Mouse (Mus musculus) neural tube, embryonic 13.5 days (tissue): ENCODE data around the gene Abat. TPM values are rescaled to one million over a fixed set of nuclear protein-coding genes. Genes with fewer than 3 reads are reported as not detected.

Source experiments
- ATAC-seq: fragments of 200-750 bp; cut with Nextera tagmentation; 2 replicates; pipeline ENCODE4 v1.8.0; 2017; ENCODE audit warnings: low read depth, mild to moderate bottlenecking, moderate TSS enrichment, moderate library complexity
- H3K27ac ChIP-seq: fragments of 300-500 bp; sonication (generic); replicated peaks from 2 replicates; pipeline ENCODE4 v1.5.1; 2015; ENCODE audit warnings: moderate library complexity, mild to moderate bottlenecking, inconsistent platforms
- H3K27me3 ChIP-seq: fragments of 300-500 bp; sonication (generic); 2 replicates; pipeline ENCODE4 v1.6.1; 2015; ENCODE audit warnings: mild to moderate bottlenecking, inconsistent platforms
- H3K36me3 ChIP-seq: fragments of 300-500 bp; sonication (generic); 2 replicates; pipeline ENCODE4 v1.6.1; 2015; ENCODE audit warnings: mild to moderate bottlenecking, inconsistent platforms
- H3K4me1 ChIP-seq: fragments of 300-500 bp; sonication (generic); replicated peaks from 2 replicates; pipeline ENCODE4 v1.6.1; 2015; ENCODE audit warnings: inconsistent platforms
- H3K4me2 ChIP-seq: fragments of 300-500 bp; sonication (generic); 2 replicates; pipeline ENCODE4 v1.6.1; 2015; ENCODE audit warnings: inconsistent platforms, mild to moderate bottlenecking, moderate library complexity
- H3K4me3 ChIP-seq: fragments of 300-500 bp; sonication (generic); 2 replicates; pipeline ENCODE4 v1.5.1; 2015; ENCODE audit warnings: mild to moderate bottlenecking, inconsistent platforms
- H3K9ac ChIP-seq: fragments of 300-500 bp; sonication (generic); 2 replicates; pipeline ENCODE4 v1.6.1; 2015; ENCODE audit warnings: moderate library complexity, mild to moderate bottlenecking, inconsistent platforms
- H3K9me3 ChIP-seq: fragments of 300-500 bp; sonication (generic); 2 replicates; pipeline ENCODE4 v1.6.1; 2016; ENCODE audit warnings: inconsistent platforms
- WGBS: fragments of 180-500 bp; shearing (Covaris S2); methylation state at CpG from one replicate; pipeline ENCODE4 v1.1.7; 2015; 5-methylcytosine and 5-hydroxymethylcytosine counted together
- polyA plus RNA-seq: library from polyadenylated mRNA; unstranded; fragments of >200 nt; fragmentation: Nextera tagmentation; extraction: Ambion mirVana; gene quantifications from 2 replicates; pipeline ENCODE4 v1.2.1, GENCODE M21; 2015

Abat gene
- polyA plus RNA-seq, 1 experiment from 2014 or later = 120 TPM

DNA sequence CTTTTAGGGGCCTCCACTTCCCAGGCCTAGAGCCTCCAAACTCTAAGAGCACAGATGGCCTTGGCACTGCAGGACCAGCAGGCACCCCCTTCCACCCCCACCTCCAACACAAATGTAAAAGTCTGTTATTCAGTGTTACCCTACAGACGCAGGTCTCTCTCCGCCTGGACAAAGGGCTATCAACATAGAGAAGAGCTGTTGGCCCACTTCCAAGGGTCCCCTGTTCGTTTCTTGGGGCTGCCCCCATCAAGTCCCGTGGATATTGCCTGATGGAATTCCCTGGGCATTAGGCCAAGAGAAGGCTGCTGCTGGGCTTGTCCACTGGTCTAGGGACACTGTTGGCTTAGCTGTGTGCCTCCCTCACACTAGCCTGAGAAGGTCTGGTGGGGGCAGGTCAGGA lies 951 bp downstream of the Abat start:
- Histone ChIP-seq H3K27ac (peak overlapping the region; percentile 88), H3K9me3 (no peaks in the 10 kb centered on the region), H3K36me3 (peaks cover 5% of the 10 kb centered on the region; the same call in 1 of the 2 replicates), H3K4me3 (peak overlapping the region; percentile 71), H3K27me3 (no peaks in the 10 kb centered on the region; the same call in 1 of the 2 replicates), H3K4me1 (peaks cover 55% of the 10 kb centered on the region), H3K4me2 (peak overlapping the region; percentile 80), H3K9ac (peak overlapping the region; percentile 84)
- WGBS = 9% methylated on average over 4 of the region's 4 CpGs
- ATAC-seq = no peak

DNA sequence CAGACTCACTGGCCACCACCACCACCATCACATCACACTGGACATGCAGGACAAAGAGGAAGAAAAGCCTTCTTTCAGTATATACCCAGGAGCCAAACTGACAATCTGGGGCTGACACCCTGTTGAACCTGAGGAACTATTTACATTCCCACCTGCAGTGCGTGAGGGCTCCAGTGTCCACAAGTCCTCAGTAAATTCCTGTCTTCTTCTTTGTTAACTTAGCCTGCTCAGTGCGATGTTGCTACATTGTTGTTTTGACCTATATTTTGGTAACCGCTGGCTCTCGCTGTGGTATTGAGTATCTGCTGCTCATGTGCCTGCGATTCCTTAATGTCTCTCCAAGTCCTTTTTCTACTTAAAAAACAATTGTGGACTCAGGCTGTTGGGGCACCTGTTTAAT lies 7.3 kb downstream of the Abat start:
- Histone ChIP-seq H3K36me3 (peaks cover 11% of the 10 kb centered on the region; the same call in 1 of the 2 replicates), H3K9ac (no peak overlapping the region), H3K4me1 (peaks cover 93% of the 10 kb centered on the region), H3K27me3 (no peaks in the 10 kb centered on the region), H3K4me2 (no peak overlapping the region), H3K27ac (no peak overlapping the region), H3K4me3 (no peak overlapping the region), H3K9me3 (no peaks in the 10 kb centered on the region)
- ATAC-seq = no peak
- WGBS = 88% methylated on average over 5 of the region's 5 CpGs

DNA sequence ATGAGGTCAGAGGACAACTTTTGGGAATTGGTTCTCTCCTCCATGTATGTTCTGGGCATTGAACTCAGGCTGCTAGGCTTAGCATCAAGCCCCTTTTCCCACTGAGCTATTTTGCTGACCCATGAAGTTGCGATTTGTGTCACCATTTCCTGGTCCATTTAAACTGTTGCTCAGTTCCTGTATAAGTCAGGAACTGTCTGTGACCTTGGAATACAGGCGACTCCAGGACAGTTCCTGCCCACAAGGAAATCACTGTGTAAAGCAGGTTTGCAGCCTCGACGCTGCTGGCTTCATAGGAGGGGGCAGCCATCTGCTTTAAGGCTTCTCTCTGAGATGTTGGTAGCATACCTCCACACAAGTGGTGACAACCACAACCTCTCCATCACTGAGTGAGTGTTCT lies 8.1 kb downstream of the Abat start:
- no peaks in the 10 kb centered on the region for H3K9me3 ChIP-seq
- peaks cover 93% of the 10 kb centered on the region for H3K4me1 ChIP-seq
- no peak overlapping the region for H3K4me2 ChIP-seq
- no peaks in the 10 kb centered on the region for H3K27me3 ChIP-seq
- H3K4me3 ChIP-seq = no peak overlapping the region
- H3K27ac ChIP-seq = no peak overlapping the region
- no peak for ATAC-seq
- WGBS = 90% methylated on average over 4 of the region's 4 CpGs
- peaks cover 11% of the 10 kb centered on the region; the same call in 1 of the 2 replicates for H3K36me3 ChIP-seq
- H3K9ac ChIP-seq = no peak overlapping the region

DNA sequence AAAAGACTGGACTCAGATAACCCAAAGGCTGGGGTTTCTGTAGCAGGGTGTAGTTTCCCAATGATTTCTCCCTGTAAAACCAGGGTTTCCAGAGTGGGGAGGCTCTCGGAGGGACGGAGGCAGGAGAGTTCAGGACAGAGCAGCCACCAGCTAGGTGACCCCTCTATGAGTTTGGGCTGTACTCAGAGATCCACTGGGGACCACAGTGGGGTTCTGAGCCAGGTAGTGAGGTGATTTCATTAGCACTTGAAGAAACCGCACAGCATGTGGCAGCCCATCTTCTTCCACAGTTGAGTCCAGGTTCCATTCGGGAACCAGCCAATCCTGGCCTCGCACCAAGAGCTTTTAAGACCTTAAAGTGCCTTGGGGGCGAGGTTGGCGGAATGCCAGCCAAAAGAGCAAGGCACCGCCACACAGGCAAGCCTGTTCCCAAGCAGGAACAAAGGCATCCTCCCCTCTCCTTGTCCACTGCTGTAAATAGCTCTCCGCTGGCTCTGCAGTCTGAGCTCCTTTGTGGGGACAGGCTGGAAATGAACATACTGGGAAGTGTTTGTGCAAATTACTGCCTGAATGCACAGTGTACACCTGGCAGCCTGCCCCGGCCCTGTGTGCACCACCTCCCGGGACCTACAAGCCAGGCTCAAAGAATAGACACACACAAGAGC lies 10.4 kb downstream of the Abat start:
- no peaks in the 10 kb centered on the region for H3K27me3 ChIP-seq
- no peaks in the 10 kb centered on the region for H3K9me3 ChIP-seq
- peak overlapping the region; percentile 31 for H3K9ac ChIP-seq
- 16% methylated on average over 11 of the region's 11 CpGs for WGBS
- peaks cover 6% of the 10 kb centered on the region; the same call in 1 of the 2 replicates for H3K36me3 ChIP-seq
- peak overlapping the region; percentile 97 for H3K27ac ChIP-seq
- ATAC-seq = peak; percentile 90
- peak overlapping the region; percentile 33 for H3K4me2 ChIP-seq
- peaks cover 75% of the 10 kb centered on the region for H3K4me1 ChIP-seq
- H3K4me3 ChIP-seq = no peak overlapping the region

DNA sequence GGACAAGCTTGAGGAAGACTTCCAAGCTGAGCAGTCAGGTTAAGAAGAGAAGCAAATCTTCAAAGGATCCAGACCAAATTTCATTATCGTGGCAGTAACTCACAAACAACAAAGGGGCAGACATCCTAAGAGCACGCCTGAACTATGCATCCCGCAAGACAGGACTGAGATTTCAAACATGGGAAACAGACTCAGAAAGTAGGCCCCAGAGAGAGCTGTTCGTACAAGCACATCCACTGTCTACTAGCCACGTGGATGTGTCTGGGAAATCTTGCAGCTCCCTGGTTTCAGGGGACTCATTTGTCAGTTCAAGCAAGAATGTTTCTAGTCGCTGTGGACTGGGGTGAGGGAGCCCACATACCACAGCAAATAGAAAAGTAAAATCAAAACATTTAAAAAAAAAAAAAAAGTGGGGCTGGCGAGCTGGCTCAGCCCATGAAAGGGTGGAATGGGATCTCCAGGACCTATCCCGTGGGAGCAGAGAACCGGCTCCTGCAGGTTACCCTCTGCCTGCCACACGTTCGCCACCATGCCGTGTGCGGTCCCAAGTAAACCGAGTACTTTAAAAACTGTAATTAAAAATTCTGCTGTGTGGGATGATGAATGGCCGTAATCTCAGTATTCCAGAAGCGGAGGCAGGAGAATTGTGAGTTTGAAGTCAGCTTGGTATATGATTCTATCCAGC lies 11.1 kb downstream of the Abat start:
- H3K27me3 ChIP-seq = no peaks in the 10 kb centered on the region
- no peak overlapping the region for H3K4me3 ChIP-seq
- peak overlapping the region; percentile 31 for H3K9ac ChIP-seq
- ATAC-seq = peak; percentile 80
- no peaks in the 10 kb centered on the region for H3K9me3 ChIP-seq
- H3K36me3 ChIP-seq = peaks cover 6% of the 10 kb centered on the region; the same call in 1 of the 2 replicates
- 30% methylated on average over 16 of the region's 16 CpGs for WGBS
- H3K4me1 ChIP-seq = peaks cover 72% of the 10 kb centered on the region
- peak overlapping the region; percentile 33 for H3K4me2 ChIP-seq
- peak overlapping the region; percentile 97 for H3K27ac ChIP-seq

DNA sequence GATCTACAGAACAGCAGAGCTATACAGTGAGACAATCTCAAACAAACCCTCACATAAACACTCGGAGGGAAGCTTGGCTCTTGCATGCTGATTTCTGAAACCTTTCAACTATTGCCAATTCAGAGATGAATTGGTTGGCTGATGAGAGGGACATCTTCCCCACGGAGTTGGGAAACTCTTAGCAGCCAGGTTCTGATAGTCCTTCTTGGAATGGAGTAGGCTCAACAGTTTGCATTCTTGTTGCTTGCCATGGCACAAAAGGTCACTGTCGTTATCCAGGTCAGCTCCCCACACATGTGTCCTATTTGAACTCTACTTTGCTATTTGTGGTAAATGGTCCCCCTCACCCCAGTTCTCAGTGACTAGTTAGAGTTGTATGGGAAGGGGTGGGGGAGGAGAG lies 12.1 kb downstream of the Abat start:
- Histone ChIP-seq H3K4me2 (no peak overlapping the region), H3K9me3 (no peaks in the 10 kb centered on the region), H3K27me3 (no peaks in the 10 kb centered on the region), H3K36me3 (peaks cover 6% of the 10 kb centered on the region; the same call in 1 of the 2 replicates), H3K4me1 (peaks cover 75% of the 10 kb centered on the region), H3K4me3 (no peak overlapping the region), H3K9ac (no peak overlapping the region), H3K27ac (peak overlapping the region; percentile 97)
- WGBS = 54% methylated on average over 3 of the region's 3 CpGs
- ATAC-seq = no peak

DNA sequence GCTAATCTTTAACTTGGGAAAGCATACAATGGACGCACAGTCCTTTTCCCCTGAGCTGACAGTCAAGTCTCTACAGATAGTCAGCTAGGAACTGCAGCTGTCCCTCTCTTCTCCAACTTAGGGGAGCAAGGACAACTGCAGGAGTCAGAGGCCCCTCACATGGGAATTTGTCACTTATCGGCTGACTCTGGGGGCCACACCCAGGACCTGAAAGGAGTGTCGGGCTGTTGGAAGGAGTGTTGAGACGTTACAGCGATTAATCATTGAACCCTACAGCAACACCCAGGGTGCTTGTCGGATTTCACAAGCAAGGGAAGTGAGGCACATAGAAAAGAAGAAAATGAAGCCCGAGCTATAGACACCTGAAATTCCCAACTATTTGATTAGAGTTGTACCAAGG lies 12.6 kb downstream of the Abat start:
- Histone ChIP-seq H3K4me3 (no peak overlapping the region), H3K4me1 (peaks cover 73% of the 10 kb centered on the region), H3K27me3 (no peaks in the 10 kb centered on the region), H3K4me2 (no peak overlapping the region), H3K9ac (no peak overlapping the region), H3K36me3 (peaks cover 6% of the 10 kb centered on the region; the same call in 1 of the 2 replicates), H3K9me3 (no peaks in the 10 kb centered on the region), H3K27ac (no peak overlapping the region)
- 76% methylated on average over 7 of the region's 7 CpGs for WGBS
- no peak for ATAC-seq

DNA sequence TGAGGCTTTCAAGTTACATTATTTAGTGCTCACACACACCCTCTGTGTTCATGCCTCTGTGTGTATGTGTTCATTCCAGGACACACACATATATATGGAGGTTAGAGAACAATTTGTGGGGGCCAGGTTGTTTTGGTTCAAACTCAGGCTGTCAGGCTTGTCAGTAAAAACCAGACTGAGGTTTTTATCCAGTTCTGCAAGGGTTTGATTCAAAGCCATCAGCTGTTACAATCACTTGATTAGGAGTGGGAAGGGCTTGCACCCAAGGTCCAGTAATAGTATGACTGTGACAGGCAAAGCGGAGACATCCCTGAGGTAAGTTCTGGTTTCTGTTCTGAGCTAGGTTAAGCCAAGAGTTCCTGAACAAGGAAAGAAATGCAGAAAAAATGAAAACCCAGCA lies 16.2 kb downstream of the Abat start:
- Histone ChIP-seq H3K36me3 (peaks cover 10% of the 10 kb centered on the region), H3K9ac (0 out of 2 replicates have a peak overlapping the region, but pooled peaks have one; percentile 17), H3K9me3 (no peaks in the 10 kb centered on the region), H3K27me3 (no peaks in the 10 kb centered on the region), H3K4me3 (no peak overlapping the region), H3K4me1 (peaks cover 39% of the 10 kb centered on the region), H3K4me2 (no peak overlapping the region), H3K27ac (peak overlapping the region; percentile 50)
- 97% methylated on average over 1 of the region's 1 CpGs for WGBS
- ATAC-seq = no peak

DNA sequence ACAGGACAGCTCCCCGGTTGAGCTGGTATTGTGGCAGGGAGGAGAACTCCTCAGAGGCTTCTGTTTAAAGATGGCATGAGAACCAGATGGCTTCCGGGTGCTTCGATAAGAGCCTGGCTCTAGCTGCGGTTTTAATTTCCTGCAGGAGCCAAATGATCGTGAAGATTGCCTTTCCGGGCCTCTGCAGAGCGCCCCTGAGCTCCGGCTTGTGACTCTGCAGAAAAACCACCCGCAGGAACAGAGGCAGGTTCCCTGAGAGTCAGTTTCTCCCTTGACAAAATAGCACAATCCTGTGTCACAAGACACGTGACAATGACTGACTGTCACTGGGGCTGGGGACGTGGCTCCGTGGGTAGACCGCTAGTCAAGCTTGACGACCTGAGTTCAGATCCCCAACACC lies 16.8 kb downstream of the Abat start:
- H3K27ac ChIP-seq = peak overlapping the region; percentile 50
- H3K36me3 ChIP-seq = peaks cover 10% of the 10 kb centered on the region
- H3K4me3 ChIP-seq = no peak overlapping the region
- H3K4me1 ChIP-seq = peaks cover 39% of the 10 kb centered on the region
- 0 out of 2 replicates have a peak overlapping the region, but pooled peaks have one; percentile 17 for H3K9ac ChIP-seq
- H3K27me3 ChIP-seq = no peaks in the 10 kb centered on the region
- H3K9me3 ChIP-seq = no peaks in the 10 kb centered on the region
- ATAC-seq = no peak
- WGBS = 67% methylated on average over 14 of the region's 14 CpGs
- no peak overlapping the region for H3K4me2 ChIP-seq

DNA sequence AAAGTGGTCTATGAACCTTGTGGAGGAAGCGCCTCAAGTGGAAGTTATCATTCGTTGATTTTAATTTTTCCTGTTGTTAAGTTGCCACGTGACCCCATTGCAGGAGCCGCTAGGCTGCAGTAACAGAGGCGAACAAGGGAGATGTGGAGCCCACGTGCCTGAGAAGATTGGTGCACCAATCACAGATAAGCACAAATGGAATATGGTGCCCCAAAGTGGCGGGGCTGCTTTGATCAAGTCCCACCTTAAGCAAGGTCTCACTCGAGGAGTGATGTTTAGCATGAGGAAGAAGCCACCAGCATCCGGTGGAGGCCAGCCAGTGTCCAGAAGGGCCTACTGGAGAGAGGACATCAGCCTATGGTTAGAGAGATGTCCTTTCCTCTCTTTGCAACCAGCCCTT lies 19.2 kb downstream of the Abat start:
- H3K9ac ChIP-seq = no peak overlapping the region
- peaks cover 10% of the 10 kb centered on the region for H3K36me3 ChIP-seq
- H3K4me2 ChIP-seq = no peak overlapping the region
- no peaks in the 10 kb centered on the region for H3K9me3 ChIP-seq
- H3K27me3 ChIP-seq = no peaks in the 10 kb centered on the region
- H3K4me3 ChIP-seq = no peak overlapping the region
- WGBS = 93% methylated on average over 9 of the region's 9 CpGs
- H3K4me1 ChIP-seq = peaks cover 47% of the 10 kb centered on the region
- no peak overlapping the region for H3K27ac ChIP-seq
- no peak for ATAC-seq

DNA sequence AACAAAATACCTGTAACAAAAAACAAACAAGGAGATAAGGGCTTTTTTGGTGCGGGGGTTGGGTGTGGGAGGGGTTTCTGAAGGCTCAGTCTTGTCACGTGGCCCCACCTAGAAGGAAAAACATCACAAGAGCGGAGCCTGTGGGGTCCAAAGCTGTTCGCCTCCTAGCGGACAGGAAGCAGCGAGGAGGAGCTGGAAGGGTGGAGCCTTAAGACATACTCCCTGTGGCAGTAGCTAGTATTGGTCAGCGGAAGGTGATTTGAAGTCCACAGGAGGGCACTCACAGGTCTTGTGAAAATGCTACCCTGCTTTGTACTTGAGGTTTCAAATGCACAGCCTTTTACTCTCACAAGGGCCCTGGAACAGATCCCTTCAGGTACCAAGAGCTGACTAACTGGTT lies 19.7 kb downstream of the Abat start:
- H3K4me2 ChIP-seq = no peak overlapping the region
- no peak overlapping the region for H3K4me3 ChIP-seq
- no peaks in the 10 kb centered on the region for H3K9me3 ChIP-seq
- ATAC-seq = no peak
- 79% methylated on average over 7 of the region's 7 CpGs for WGBS
- H3K4me1 ChIP-seq = peaks cover 51% of the 10 kb centered on the region
- no peak overlapping the region for H3K27ac ChIP-seq
- no peaks in the 10 kb centered on the region for H3K27me3 ChIP-seq
- no peak overlapping the region for H3K9ac ChIP-seq
- H3K36me3 ChIP-seq = peaks cover 10% of the 10 kb centered on the region

DNA sequence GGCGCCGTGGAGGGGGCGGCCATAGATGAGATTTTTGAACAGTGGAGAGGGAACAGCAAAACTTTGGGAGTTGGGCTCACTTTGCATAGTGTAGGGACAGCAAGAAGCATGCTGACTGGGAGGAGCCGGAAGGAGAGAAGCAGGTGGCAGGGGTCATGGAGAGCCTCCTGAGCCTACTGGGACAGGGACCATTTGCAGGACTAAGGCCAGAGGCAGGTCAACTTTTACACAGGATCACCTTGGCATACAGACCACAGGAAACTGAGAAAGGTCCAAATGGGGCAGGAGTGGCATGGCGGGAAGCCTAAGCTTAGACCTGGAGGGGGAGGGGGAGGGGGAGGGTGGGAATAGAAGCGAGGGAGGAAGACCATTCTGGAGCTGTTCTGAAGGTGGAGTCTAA lies 20.2 kb downstream of the Abat start:
- Histone ChIP-seq H3K27me3 (no peaks in the 10 kb centered on the region), H3K4me3 (no peak overlapping the region), H3K9me3 (no peaks in the 10 kb centered on the region), H3K36me3 (peaks cover 10% of the 10 kb centered on the region), H3K4me2 (no peak overlapping the region), H3K27ac (no peak overlapping the region), H3K4me1 (peaks cover 57% of the 10 kb centered on the region), H3K9ac (no peak overlapping the region)
- ATAC-seq = no peak
- 91% methylated on average over 6 of the region's 6 CpGs for WGBS
